Mouse (Mus musculus) embryonic fibroblast, embryonic 13.5 days (primary cell): ENCODE measurements around the gene Ppm1b.

ENCODE experiments used
- CTCF ChIP-seq: IDR thresholded peaks from 2 replicates; pipeline ENCODE4 v1.5.1; 2011; ENCODE audit warnings: mild to moderate bottlenecking, control low read depth, low read length, moderate library complexity, borderline replicate concordance; ENCODE audit not compliant: insufficient read depth
- POLR2A ChIP-seq: IDR thresholded peaks from 2 replicates; pipeline ENCODE4 v1.6.1; 2011; ENCODE audit warnings: low read depth, mild to moderate bottlenecking, control low read depth, low read length, moderate library complexity

GRCm38 (mm10) chr17:85027247-85027646 lies 70.7 kb downstream of the Ppm1b start:
- no peak for TF ChIP-seq CTCF
- TF ChIP-seq POLR2A = no peak
